Mouse (Mus musculus) T-helper 2 cell (primary cell): ENCODE measurements around the gene Pde4a.

Source experiments
- in situ Hi-C: fragments of 300-600 bp; cut with MboI, MseI; formaldehyde crosslinking; loops from one replicate; pipeline ENCODE4 v1.15.1; 2025; ENCODE audit warnings: high pct_unique_total_duplicates

Pde4a gene

DNA sequence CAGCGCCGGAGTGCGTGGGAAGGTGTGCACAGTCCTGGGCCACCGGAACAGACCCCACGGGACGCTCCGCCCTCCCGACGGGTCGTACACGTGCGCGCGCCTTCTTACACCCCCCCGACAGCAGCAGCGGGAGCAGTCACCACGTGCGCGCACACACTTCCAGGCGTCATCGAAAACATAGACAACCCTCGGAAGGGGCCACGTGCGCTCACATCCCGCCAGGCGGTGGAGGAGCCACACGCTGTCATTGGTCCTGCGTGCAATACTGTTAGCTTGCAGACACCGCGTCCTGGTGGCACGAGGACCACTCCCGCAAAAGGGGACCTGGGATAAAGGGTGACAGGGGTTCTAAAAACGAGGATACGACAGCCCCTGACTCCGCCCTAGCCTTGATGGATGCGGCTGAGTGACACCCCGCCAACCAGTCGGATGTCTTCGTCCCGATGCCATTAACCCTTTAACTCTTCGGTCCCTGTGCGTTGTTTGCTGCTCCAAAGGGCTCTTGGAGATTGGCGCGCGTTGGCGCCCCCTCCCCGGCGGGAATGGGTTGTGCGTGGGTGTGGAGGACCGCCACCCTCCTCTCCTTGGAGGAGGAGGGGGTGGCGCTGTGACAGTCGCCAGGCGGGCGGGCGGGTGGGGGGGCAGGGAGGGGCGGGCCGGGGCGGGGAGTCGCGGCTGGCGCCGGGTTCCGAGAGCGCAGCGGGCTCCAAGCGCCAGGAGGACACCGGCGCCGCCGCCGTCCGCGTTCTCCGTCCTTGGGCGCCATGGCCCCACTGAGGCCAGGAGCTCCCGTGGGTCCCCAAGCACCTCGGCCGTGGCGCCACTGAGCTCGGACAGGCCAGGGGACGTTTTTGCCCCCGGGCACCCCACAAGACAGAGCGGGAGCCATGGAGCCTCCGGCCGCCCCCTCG, at the start of gene Pde4a:
Gene Pde4a (plus strand): TSS at position 674 of the 911 bp plus-strand sequence.
- in situ Hi-C loops: no loop called here

DNA sequence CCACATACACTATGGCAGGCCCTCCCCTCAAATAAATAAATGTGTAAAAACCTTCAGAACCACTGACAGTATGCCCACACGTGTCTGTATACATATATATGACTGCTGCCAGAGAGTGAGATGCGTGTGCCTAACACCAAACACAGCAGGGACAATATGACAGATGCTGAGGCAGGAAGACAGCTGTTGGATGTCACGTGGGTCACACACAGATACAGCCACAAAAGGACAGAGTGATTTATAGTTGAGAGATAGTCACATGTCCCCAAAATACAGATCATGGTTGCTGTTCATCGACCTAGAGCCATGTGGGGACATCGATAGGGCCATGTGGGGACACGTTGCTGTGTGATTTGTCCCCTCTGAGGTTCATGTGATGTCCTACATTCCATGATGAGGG, 48.4 kb upstream of the Pde4a start:
- in situ Hi-C loops: loop anchor here (5.0 to 10.0 kb wide), 2 partner anchors 75 to 1258 kb away; no protein-coding TSS in a partner anchor

DNA sequence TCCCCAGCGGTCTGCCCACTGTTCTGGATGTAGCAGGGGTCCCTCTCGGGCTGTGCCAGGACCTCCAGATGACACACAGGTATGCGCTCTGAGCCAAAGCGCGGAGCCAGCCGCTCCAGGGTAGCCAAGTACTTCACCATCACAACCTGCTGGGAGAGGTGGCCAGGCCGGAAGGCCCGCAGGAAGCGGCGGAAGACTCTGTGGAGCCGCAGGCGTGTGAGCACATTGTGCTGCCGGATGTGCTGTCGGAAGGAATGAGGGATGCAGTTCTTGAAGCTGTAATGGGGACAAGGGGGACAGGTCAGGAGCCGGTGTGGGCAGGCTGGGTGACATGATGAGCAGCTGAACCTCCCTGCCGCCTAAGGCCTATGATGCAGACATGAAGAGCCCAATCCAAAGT, 44.0 kb upstream of the Pde4a start:
- in situ Hi-C loops: no loop called here

DNA sequence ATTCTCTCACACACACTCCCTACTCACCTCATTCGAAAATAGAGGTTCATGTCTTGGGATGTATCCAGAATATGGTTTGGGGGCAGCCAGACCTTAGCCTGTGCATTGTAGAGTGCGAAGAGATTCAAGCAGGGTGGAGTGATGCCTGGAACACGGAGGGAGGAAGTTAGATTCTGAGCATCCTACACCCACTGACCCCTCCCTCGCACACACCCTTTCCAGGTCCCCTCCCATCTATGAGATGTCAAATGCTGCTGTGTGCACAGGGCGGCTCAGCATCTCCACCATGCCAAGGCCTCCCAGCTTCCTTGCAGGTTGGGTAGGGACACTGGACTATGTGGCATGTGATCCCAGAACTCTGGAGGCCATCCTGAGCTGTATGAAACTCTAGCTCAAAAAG, 40.7 kb upstream of the Pde4a start:
- in situ Hi-C loops: loop anchor here (25.0 kb wide), 1 partner anchor 488 kb away; the partner anchor contains the start of genes Fbxl12 and Ubl5

DNA sequence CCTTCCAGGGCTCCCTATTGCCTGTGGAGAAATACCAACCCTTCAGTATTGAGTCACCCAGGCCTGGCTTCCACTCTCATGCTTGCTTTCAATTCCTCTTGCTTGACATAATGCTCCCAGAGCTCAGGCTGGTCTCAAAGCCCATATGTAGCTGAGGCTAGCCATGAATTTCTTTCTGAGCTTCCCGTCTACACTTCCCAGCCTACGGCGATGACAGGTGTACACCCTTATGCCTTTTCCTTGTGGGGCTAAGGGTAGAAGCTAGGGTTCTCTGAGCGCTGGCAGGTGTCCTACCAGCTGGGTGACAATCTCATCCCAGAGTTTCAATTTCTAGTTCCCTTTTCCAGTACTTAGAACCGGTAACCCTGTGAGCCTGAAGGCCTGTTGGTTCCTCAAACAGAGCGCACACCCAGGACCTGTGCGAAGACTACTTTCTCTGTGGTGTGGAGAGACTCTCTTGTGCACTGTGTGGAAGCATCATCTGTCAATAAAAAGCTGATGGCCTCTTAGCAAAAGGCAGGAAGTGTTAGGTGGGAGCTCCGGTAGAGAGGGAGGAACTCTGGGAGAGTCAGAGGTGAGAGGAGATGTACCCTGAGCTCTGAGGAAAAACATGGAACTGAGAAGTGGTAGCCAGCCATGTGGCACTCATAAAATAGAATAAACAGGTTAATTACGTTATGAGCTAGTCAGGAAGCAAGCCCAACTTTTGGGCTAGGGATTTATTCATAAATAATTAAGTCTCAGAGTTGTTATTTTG, 39.8 kb upstream of the Pde4a start:
- in situ Hi-C loops: loop anchor here (25.0 kb wide), 1 partner anchor 488 kb away; the partner anchor contains the start of genes Fbxl12 and Ubl5

DNA sequence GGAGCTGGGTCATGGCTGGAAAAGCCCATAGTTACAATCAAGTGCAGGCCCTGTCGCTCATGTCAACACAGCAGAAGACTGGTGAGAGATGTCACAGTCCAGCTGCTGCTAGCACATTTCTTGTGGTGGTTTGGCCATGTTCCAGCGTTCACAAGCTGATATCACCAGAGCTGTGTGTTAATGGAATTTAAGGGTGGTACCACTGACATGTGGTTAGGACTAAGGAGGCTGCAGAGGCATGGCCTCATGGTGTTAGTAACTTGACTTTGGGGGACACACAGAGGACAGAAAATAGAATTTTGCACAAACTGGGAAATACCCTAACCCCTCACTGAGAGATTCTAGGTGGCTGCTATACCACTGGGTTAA, 39.3 kb upstream of the Pde4a start:
- in situ Hi-C loops: loop anchor here (25.0 kb wide), 1 partner anchor 489 kb away; the partner anchor contains the start of genes Fbxl12 and Ubl5

DNA sequence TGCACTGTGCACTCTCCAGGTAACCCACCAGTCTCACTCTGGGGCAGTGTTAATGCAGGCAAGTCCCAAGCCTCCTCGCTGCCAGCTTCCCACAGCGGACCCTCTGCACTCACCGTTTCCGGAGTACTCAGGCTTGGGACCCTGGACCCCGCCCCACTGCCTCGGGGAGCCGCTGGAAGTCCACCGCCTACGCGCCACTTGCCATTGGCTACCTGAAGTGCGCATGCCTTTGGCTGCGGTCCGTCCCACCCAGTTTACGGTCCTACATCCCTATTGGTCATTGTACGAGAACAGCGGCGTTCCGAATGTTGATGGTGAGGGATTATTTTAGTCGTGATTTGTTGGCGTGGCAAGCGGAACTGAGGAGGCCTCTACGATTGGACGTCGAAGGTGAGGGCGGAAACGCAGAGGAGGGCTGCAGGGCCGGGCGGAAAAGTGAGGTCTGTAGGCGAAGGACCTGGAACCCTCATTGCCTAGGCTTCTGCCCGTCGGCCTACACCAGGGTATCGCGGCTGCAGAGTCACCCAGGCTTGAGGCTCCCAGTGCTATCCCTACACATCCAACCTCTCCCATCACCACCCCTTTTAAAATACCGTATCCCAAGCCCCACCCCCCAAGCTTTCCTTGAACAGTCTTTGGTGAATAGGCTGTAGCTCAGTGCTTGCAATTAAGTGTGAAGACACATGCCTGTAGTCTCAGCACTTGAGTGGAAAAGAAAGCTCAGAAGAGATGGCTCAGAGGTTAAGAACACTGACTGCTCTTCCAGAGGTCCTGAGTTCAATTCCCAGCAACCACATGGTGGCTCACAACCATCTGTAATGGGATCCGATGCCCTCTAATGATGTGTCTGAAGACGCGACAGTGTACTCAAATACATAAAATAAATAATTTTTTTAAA, 34.2 kb upstream of the Pde4a start, which contains the start of gene Tyk2:
Gene Tyk2 (minus strand): TSS at position 185 of the 898 bp plus-strand sequence.
- in situ Hi-C loops: loop anchor here (25.0 kb wide), 1 partner anchor 494 kb away; the partner anchor contains the start of genes Fbxl12 and Ubl5

DNA sequence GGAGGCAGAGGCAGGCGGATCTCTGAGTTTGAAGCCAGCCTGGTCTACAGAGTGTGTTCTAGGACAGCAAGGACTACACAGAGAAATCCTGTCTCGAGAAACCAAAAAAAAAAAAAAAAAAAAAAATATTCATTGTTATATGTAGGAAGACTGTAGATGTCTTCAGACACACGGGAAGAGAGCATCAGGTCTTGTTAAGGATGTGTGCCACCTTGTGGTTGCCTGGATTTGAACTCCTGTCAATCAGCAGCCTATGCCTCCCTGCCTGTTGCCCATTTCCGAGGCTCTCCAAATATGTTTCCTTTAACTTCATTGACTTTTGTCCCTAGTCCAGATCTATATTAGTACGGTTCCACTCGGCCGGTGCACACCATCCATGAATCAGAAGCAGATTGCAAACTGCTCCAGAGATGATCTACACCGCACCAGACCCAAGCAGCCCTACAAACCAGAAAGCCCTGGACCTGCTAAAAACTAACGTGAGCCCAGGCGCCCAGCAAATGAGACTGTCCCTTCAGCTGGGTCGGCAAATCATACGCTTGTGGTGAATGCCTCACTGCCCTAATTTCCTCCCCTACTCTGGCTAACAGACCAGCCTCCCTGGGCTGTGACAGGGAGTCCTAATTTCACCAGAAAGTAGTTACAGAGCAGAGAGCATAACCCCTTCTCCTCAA, 33.3 kb upstream of the Pde4a start:
- in situ Hi-C loops: loop anchor here (25.0 kb wide), 1 partner anchor 495 kb away; the partner anchor contains the start of genes Fbxl12 and Ubl5

DNA sequence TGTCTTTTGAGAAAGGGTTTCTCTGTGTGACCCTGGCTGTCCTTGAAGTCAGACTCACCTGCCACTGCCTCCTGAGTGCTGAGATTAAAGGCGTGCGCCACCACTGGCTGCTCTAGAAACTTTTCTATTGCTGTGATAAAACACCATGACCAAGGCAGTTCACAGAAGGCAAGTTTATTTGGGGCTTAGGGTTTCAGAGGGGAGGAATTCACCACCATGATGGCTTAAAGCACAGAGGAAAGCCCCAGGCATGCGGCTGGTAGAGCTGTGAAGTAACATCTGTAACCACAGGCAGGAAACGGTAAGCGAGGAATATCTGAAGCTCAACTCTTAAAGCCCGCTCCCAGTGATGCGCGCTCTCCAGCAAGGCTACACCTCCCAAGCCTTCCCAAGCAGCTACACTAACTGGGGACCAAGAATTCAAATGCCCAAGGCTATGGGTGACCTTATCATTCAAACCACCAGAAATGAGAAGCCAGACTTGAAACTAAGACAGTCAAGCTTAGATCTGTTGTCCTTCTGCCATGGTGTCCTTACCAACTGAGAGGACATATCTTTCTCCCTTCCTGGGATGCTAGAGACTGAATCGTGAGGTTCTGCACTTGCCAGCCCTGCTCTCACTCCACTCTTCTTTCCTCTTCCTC, 32.3 kb upstream of the Pde4a start:
- in situ Hi-C loops: loop anchor here (25.0 kb wide), 1 partner anchor 496 kb away; the partner anchor contains the start of genes Fbxl12 and Ubl5

DNA sequence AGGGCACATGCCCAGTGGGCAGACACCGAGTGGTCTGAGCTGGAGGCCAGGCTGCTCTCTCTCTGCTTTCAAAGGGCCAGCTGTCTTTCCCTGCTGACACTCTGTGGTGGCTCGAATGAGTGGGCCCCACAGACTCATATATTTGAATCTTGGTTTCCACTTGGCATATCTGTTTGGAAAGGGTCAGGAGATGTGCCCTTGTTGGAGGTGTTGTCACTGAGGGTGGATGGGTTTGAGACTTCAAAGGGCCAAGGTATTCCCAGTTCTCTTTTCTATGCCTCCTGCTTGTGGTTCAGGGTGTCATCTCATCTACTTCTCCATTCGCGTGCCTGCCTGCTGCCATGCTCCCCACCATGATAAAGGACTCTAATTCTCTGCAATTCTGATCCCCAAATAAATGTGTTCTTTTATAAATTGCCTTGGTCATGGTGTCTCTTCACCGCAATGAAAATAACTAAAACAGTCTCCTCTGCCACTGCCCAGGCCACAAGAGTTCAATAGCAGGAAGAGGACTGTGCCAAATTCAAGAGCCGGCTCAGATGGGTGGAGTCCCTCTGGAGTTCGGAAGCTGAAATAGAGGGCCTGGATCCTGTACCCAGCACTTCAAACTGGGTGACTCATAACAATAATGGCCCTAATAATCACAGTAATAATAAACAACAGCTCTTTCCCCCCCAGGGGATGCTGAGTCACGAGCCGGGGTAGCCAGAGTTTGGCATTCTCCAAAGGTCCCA, 30.8 kb upstream of the Pde4a start:
- in situ Hi-C loops: loop anchor here (25.0 kb wide), 1 partner anchor 497 kb away; the partner anchor contains the start of genes Fbxl12 and Ubl5

DNA sequence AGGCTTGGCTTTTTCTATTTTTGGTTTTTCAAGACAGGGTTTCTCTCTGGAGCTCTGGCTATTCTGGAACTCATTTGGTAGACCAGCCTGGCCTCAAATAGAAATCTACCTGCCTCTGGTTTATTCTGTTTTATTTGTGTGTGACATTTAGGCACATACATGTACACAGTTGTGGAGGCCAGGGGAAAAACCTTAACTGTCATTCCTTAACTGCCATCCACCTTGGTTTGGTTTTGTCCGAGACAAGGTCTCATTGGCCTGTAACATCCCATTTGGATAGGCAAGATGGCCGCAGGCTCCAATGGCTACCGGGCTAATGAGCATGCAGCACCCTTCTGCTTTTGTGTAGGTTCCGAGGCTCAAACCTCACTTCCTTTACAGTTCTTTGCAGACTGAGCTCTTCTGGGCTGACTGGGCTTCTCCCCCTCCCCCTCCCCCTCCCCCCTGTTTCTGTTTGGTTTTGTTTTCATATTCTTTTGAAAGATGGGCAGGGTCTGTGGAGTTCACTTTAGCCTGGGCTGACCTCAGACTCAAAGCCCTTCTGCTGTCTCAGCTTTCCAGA, 30.1 kb upstream of the Pde4a start:
- in situ Hi-C loops: loop anchor here (25.0 kb wide), 1 partner anchor 498 kb away; the partner anchor contains the start of genes Fbxl12 and Ubl5

DNA sequence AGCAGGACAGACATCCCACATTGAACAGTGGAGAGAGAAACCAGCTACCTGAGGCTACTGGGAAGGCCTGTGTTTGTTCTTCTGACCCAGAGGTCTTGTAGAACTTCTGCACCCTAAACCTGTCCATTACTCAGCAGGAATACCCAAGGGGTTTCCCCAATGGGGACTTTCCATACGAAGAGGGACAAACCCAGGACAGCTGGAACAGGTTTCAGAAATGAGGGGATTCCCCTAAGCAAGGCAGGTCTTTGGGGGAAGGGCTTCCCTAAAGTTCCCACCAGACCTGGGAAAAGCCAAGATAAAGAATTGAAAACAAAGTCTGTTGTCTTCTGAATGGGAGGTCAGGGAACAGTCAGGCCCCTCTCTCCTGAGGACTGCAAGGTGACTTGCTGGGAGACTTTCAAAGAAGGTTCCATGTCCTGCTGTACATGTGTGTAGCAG, 29.6 kb upstream of the Pde4a start:
- in situ Hi-C loops: loop anchor here (25.0 kb wide), 1 partner anchor 499 kb away; the partner anchor contains the start of genes Fbxl12 and Ubl5

DNA sequence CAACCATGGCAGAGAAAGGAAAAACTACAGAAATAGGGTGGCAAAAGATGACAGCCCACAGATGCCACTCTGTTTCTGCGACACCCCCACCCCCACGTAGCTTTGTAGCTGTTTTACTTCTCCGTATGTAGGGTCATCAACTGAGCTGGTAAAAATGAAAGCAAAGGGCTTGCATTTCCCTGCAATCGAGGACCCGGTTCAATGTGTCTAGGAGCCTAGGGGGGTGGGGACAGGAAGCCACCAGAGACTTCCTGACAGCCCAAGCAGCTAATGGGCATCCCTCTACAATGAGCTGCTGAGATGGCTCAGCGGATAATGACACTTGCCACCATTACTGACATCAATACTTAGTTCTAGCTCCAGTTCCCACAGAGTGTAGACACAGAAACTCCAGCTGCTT, 29.1 kb upstream of the Pde4a start:
- in situ Hi-C loops: loop anchor here (25.0 kb wide), 1 partner anchor 499 kb away; the partner anchor contains the start of genes Fbxl12 and Ubl5

DNA sequence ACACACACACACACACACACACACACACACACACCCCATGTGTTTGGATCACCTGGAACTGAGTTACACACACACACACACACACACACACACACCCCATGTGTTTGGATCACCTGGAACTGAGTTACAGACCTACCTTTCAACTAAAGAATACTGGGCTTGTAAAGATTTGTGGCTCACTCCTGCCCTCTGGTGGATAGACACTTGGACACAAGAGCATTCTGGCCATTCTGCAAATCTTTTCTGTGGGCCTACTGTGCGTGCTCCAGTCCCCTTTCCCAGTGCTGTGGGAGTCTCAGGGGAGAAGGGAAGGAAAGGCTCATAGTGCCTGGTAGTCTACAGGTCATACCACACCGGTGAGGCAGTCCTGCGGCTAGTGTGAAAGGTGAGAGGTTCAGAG, 28.3 kb upstream of the Pde4a start:
- in situ Hi-C loops: loop anchor here (25.0 kb wide), 1 partner anchor 500 kb away; the partner anchor contains the start of genes Fbxl12 and Ubl5

DNA sequence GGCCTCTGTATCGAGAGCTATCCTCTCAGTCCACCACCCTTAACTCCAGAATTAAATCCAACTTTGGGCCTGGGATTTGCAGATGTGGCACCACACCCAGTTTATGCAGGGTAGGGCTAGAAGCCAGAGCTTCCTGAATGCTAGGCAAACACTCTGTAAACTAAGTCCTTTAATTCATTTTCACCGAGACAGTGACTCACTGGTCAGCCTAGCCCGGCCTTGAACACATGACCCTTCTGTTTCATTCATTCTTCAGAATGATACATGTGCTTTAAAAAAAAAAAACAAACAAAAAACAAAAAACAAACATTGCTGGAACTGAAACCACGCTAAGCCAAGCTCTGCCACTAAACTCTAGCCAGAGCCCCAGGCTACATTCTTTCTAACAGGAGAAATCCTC, 27.1 kb upstream of the Pde4a start:
- in situ Hi-C loops: loop anchor here (25.0 kb wide), 1 partner anchor 501 kb away; the partner anchor contains the start of genes Fbxl12 and Ubl5

DNA sequence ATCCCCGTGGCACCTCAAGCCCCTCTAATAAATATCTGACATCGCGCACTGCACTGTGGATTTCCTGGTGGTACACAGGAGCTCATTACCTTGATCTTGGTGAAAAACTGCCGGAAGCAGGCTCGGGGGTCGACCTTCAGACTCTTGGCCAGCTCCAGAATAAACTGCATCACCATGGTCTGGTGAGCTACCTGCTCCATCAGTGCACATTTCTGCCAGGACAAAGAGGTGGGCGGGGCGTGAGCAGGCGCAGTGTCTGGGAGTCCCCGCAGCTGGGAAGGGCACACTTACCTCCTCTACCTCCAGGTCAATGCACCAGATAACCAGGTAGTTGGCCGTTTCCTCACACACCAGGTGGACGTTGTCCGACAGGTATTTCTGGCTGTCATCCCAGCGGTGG, 23.6 kb upstream of the Pde4a start:
- in situ Hi-C loops: loop anchor here (5.0 to 25.0 kb wide), 4 partner anchors 70 to 505 kb away; partner anchors contain the start of genes Fbxl12, Fdx1l, Gm49373 and Icam4

DNA sequence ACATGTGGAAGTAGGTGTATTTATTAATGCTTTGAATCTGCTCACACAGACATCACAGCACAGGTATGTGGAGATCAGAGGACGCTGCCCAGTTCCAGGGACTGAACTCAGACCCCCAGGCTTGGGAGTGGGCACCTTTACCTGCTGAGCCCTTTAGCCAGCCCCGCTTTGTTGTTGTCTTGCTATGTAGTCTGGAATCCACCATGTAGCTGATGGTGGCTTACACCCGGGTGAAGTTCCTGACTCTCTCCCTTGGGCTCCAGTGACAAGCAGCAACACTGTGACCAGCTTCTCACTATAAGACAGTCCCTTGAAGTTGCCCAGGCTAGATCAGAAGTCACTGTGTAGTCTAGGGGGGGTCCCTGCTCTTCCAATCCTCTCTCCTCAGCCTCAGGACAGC, 21.2 kb upstream of the Pde4a start:
- in situ Hi-C loops: loop anchor here (5.0 to 25.0 kb wide), 4 partner anchors 72 to 507 kb away; partner anchors contain the start of genes Fbxl12, Fdx1l, Gm49373 and Icam4

DNA sequence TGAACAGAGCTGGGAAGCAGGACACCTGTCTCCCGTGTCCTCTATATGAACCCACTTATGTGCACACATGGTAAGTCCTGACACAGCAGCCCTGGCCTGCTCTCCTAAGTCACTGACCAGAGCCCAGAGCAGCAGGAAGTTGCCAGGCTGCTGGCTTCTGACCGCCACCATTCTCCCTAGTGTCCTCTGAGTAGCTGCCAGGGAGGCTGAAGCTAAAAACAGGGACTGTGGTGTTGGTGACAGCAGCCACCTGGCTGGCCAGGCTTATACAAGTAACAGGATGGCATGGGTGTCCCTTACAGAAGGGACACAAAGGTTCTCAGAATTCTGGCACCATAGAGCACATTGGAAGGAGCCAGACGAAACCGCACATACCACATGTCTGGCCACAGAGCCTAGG, 20.1 kb upstream of the Pde4a start:
- in situ Hi-C loops: loop anchor here (10.0 to 25.0 kb wide), 2 partner anchors 231 to 508 kb away; partner anchors contain the start of genes Fbxl12 and Ubl5
